Mouse (Mus musculus): ENCODE measurements at regions not wholly inside any gene's neighbourhood (a gene's known extent, or its start where the extent isn't known, plus 50 kb on each side); places are given as distances from the start of the nearest gene placed in this dataset.
A peak's percentile ranks its signal among the peaks of the same experiment; 100 is the strongest.

GRCm38 (mm10) chr11:71670111-71671050 is 79.3 kb upstream of the Wscd1 start:
- DNase-seq (ENCODE audit: low spot score) = no peak

- DNase-seq (ENCODE audit: low spot score) = no peak
Measured at GRCm38 (mm10) chr11:71672171-71673050, 77.3 kb upstream of the Wscd1 start.

GRCm38 (mm10) chr11:71674319-71674718 is 75.4 kb upstream of the Wscd1 start:
- peak; percentile 73 for DNase-seq (ENCODE audit: low spot score)

- no peak for DNase-seq (ENCODE audit: low spot score)
Measured at GRCm38 (mm10) chr11:71675714-71676313, 73.9 kb upstream of the Wscd1 start.

GRCm38 (mm10) chr11:71697017-71697416 is 52.7 kb upstream of the Wscd1 start:
- DNase-seq (ENCODE audit: low spot score) = no peak

GRCm38 (mm10) chr11:71698836-71699235 is 50.9 kb upstream of the Wscd1 start:
- DNase-seq (ENCODE audit: low spot score) = no peak
